Mouse (Mus musculus): ENCODE data around the gene Ubr4. TPM values are rescaled to one million over a fixed set of nuclear protein-coding genes. Genes with fewer than 3 reads are reported as not detected.
A peak's percentile ranks its signal among the peaks of the same experiment; 100 is the strongest.

The Ubr4 gene
- polyA plus RNA-seq, 1 experiment from 2014 or later = 75.4 TPM

Small RNA genes lying within 50 kb of the gene (microRNA-seq; reads per million reads assigned to microRNA genes)
- gene Gm24245 (8.3 reads per million, percentile 23 among the genes with 10 or more reads in this experiment), gene Gm25732 (2.3 reads per million)

Other genes starting within 250 kb of the Ubr4 start
- 532 and 637 TPM in 2 replicates for gene Minos1, start 221.5 kb upstream of the Ubr4 start, polyA plus RNA-seq (2016; fragmentation: Nextera tagmentation; extraction: Ambion mirVana)
- gene Capzb, start 159.7 kb upstream of the Ubr4 start, polyA plus RNA-seq (2016; fragmentation: Nextera tagmentation; extraction: Ambion mirVana) = 450 and 452 TPM in 2 replicates
- gene Pqlc2, start 41.9 kb upstream of the Ubr4 start, polyA plus RNA-seq (2016; fragmentation: Nextera tagmentation; extraction: Ambion mirVana) = 12.7 and 13.9 TPM in 2 replicates
- gene Akr7a5, start 41.9 kb upstream of the Ubr4 start, polyA plus RNA-seq (2016; fragmentation: Nextera tagmentation; extraction: Ambion mirVana) = 60.1 and 72.5 TPM in 2 replicates
- gene Mrto4, start within 50 bp of the Ubr4 start, polyA plus RNA-seq (2016; fragmentation: Nextera tagmentation; extraction: Ambion mirVana) = 115 and 161 TPM in 2 replicates
- gene Emc1, start within 50 bp of the Ubr4 start, polyA plus RNA-seq (2016; fragmentation: Nextera tagmentation; extraction: Ambion mirVana) = 37.9 and 56.6 TPM in 2 replicates
- 3.4 and 4.8 TPM in 2 replicates for gene Iffo2, start 177.9 kb downstream of the Ubr4 start, polyA plus RNA-seq (2016; fragmentation: Nextera tagmentation; extraction: Ambion mirVana)

All from heart, embryonic 10.5 days (tissue).